Mouse (Mus musculus) cerebellum, adult 2 months (tissue): ENCODE measurements around the gene Neurl3.

Experiments
- CTCF ChIP-seq: fragments of 200-500 bp; IDR thresholded peaks from 2 replicates; pipeline ENCODE4 v1.5.1; 2011; ENCODE audit warnings: low read depth, mild to moderate bottlenecking, control low read depth, low read length, moderate library complexity, borderline replicate concordance; ENCODE audit not compliant: insufficient read depth
- POLR2A ChIP-seq: fragments of 200-500 bp; IDR thresholded peaks from 2 replicates; pipeline ENCODE4 v1.6.1; 2011; ENCODE audit warnings: low read length, control low read depth, borderline replicate concordance; ENCODE audit not compliant: insufficient read depth

DNA sequence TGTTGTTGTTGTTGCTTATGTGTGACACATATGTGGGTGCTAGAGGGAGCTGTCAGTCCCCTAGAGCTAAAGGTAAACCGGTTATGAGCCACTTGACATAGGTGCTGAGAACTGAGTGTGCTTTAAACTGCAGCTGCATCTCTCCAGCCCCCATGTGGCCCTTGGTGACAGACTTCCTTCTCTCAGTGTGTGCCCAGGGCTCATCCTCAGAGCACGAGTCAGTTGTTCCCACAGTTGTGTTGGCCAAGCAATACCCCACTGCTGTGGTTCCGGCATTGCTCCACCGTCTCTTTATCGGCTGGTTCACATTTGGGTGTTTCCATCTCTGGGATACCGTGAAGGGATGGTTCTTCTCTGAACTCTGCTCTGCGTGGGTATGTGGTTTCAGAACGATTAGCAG lies 17.2 kb downstream of the Neurl3 start:
- TF ChIP-seq CTCF: no peak
- TF ChIP-seq POLR2A: no peak
